Mouse (Mus musculus) brown adipose tissue, adult 24 weeks (tissue): ENCODE results near the gene Dchs2. TPM values are rescaled to one million over a fixed set of nuclear protein-coding genes. Genes with fewer than 3 reads are reported as not detected.
"Not testable (repeated sequence)": the region's sequence is repeated elsewhere in the genome, so short reads cannot be mapped to it uniquely, and the experiment has no call there.

Experiments used
- H3K27ac ChIP-seq: fragments of 200-500 bp; replicated peaks from 2 replicates; pipeline ENCODE4 v1.5.1; 2012; ENCODE audit warnings: low read depth, mild to moderate bottlenecking, low read length
- H3K4me1 ChIP-seq: fragments of 200-500 bp; 2 replicates; pipeline ENCODE4 v1.6.1; 2012; ENCODE audit warnings: low read length, mixed read lengths; ENCODE audit not compliant: control insufficient read depth, insufficient read depth, insufficient read length
- H3K4me3 ChIP-seq: fragments of 200-500 bp; 2 replicates; pipeline ENCODE4 v1.5.1; 2012; ENCODE audit warnings: low read depth, mild to moderate bottlenecking, low read length, moderate library complexity; ENCODE audit not compliant: insufficient read depth
- polyA plus RNA-seq: library from polyadenylated mRNA; stranded (reverse); fragments of >200 nt; gene quantifications from 2 replicates; pipeline ENCODE4 v1.2.4, GENCODE M21; 2012; ENCODE audit not compliant: missing spikeins, insufficient read depth, insufficient read length

Dchs2 gene
- 0.12 TPM in 1 of 2 replicates, not detected in the other for polyA plus RNA-seq

DNA sequence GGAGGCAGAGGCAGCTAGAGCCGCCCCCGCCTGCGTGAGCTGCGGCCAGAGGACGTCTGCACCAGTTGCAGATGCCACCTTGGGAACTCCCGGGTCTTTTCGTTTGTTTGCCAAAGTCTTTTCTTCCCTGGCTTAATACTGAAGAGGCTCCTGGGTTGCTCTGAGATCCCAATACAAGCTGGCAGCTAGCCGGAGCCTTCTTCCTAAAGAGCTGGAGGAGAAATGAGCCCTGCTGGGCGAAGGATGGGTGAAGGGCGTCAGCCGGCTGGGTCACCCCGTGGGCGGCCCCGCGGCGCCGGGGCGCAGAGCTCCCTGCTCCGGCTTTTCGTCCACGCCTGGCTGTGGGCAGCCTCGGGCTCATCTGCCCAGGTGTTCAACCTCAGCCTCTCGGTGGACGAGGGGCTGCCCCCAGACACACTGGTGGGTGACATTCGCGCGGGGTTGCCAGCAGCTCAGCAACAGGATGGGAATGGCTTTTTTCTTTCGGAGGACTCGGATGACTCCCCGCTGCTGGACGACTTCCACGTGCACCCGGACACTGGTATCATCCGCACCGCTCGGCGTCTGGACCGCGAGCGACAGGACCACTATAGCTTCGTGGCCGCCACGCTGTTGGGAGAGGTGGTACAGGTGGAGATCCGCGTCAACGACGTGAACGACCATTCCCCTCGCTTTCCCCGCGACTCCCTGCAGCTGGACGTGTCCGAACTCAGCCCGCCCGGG is at the start of gene Dchs2:
Gene Dchs2 (plus strand): TSS at position 223 of the 723 bp plus-strand sequence.
- H3K27ac ChIP-seq: no peak within 1 kb of the TSS
- no peaks in the 10 kb centered on the region; the same call in 1 of the 2 replicates for H3K4me1 ChIP-seq
- H3K4me3 ChIP-seq: peak within 1 kb of the TSS; percentile 27

GRCm38 (mm10) chr3:83080567-83081055 is 47.1 kb upstream of the Dchs2 start:
- Histone ChIP-seq H3K4me3 (peak overlapping the region; percentile 38), H3K4me1 (no peaks in the 10 kb centered on the region), H3K27ac (no peak overlapping the region)

GRCm38 (mm10) chr3:83097586-83097985 is 30.2 kb upstream of the Dchs2 start:
- H3K27ac ChIP-seq: no peak overlapping the region
- 0 out of 2 replicates have a peak, but pooled peaks cover 3% of the 10 kb centered on the region for H3K4me1 ChIP-seq
- no peak overlapping the region for H3K4me3 ChIP-seq

DNA sequence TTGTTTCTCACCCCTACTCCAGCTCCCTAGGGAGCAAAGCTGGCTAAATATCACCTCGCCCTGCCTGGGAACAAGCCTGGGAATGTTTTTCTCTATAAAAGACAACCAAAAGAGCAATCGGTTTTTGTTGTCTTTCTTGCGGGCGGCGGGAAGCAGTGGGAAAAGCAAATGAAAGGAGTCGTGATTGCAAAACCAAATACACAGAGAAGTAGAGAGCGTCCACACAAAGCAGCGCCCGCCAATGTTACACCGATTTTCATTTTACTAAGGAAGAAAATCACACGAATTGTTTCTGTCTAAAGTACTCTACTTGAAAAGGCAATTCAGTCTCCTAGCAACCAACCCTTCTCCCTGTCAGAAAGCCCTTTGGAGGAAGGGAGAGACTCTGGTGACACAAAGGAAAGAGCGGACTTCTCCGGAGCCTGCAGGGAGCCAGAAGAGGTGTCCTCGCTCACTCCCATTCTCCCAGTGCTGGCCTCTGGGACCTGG is 29.2 kb upstream of the Dchs2 start:
- Histone ChIP-seq H3K4me3 (peak overlapping the region; percentile 35), H3K4me1 (0 out of 2 replicates have a peak, but pooled peaks cover 3% of the 10 kb centered on the region), H3K27ac (no peak overlapping the region)

DNA sequence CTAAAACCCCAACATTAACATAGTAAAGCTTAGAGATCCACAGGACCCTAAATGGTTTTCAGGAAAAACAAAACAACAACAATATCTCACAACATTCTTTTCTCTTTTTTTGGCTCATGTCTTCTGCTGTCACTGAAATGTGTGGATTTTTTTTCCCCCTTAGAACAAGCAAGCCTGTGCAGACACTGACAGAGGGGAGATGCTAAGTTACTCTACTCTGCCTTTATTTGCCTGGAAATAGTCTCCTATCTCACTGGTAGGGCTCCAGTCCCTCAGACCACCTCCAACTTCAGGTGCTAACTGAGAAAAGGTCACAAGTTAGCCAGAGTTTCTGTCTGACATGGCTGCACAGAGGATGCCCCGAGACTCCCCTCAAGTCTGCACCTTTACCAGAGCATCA is 28.6 kb upstream of the Dchs2 start:
- H3K27ac ChIP-seq: no peak overlapping the region
- H3K4me3 ChIP-seq: no peak overlapping the region; the same call in 1 of the 2 replicates
- 0 out of 2 replicates have a peak, but pooled peaks cover 3% of the 10 kb centered on the region for H3K4me1 ChIP-seq

DNA sequence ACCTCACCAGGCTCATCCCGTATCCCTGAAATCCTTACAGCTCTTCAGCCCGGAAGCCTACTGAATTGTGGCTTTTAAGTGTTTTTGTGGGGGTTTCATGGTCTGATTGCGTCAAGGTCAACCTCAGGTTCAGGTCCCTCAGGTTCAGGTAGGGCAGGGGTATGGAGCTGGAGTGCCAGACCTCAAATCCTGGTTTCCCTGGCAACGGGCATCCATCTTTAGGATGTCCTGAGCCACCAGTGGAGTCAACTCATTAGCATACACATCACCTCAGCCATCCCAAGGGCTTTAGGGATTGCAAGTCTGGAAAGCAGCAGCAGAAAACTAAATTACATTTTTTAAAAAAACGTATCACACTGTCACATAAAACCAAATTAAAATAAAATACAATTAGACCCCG is 28.1 kb upstream of the Dchs2 start:
- H3K4me1 ChIP-seq: 0 out of 2 replicates have a peak, but pooled peaks cover 3% of the 10 kb centered on the region
- no peak overlapping the region for H3K4me3 ChIP-seq
- H3K27ac ChIP-seq: no peak overlapping the region

DNA sequence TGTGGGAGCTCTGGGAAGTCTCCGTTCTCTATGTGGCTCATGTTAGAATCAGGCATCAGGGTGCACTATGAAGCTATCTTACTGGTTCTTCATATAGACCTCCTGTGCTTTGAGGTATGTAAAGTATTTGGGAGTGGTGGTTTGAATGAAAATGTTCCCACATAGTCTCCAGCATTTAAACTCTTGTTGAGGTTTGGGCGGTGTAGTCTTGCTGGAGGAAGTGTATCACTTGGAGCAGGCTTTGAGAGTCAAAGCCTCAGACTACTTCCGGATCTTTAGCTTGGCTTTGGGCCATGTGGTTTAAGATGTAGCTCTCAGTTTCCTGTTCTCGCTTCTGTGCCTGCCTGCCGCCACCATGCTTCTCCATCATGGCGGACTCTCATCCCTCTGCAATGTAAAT is 25.5 kb upstream of the Dchs2 start:
- Histone ChIP-seq H3K4me3 (no peak overlapping the region), H3K4me1 (0 out of 2 replicates have a peak, but pooled peaks cover 3% of the 10 kb centered on the region), H3K27ac (no peak overlapping the region)

- H3K4me3 ChIP-seq: no peak overlapping the region
- H3K4me1 ChIP-seq: no peaks in the 10 kb centered on the region
- H3K27ac ChIP-seq: no peak overlapping the region
Observed at GRCm38 (mm10) chr3:83110163-83110562, 17.6 kb upstream of the Dchs2 start.

DNA sequence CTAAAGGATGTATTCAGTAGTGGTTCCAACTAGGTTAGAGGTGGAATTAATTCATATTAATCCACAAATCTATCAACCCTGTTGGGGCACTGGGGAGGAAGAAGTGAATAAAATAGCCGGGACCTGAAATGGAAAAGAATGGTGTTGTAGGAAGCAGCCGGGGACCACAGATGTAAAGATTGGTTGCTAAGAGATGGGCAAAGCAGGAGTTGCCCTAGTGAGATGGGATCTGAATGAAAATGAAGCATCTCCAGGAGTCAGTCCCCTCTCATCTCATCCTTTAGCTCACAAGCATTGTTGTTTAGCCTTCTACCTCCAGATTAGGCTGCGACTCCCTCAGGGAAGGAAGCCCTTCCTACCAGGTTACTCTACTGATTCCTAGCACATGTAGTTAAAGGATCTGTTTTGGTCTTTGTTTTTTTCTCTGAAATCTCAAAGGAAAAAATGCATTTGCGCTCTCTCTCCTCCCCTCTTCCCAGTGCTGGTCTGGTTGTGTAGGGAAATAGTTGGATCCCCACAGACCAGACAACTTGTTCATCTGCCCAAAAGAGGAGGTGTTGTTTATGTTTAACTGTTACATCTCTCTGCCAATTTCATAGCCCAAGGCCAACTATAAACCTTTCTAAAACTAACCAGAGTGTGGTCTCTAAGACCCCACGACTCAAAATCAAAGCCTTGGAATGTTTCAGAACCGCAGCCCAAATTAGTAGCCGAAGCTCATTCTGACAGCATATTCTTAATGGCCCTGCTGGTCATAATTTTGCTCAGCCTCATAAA is 16.1 kb upstream of the Dchs2 start:
- no peak overlapping the region for H3K27ac ChIP-seq
- H3K4me3 ChIP-seq: no peak overlapping the region
- H3K4me1 ChIP-seq: no peaks in the 10 kb centered on the region

GRCm38 (mm10) chr3:83112869-83113268 is 14.9 kb upstream of the Dchs2 start:
- no peak overlapping the region for H3K27ac ChIP-seq
- H3K4me3 ChIP-seq: no peak overlapping the region
- no peaks in the 10 kb centered on the region for H3K4me1 ChIP-seq

DNA sequence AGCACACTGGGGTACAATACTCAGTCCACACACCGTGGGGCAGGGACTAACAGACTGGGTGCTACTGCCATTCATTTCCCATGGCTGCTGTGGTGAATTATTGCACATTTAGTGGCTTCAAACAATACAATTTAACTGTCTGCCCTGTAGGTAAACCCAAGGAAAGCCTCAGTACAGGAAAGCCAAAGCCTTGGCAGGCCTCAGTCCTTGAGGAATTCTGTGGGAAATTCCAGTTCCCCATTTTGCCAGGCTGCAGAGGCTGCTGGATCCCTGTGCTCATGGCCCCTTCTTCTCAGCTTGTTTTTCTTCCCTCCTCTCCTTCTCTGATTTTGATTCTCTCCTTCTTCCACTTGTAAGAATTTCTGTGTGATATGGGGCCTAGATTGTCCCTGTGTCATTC is 12.8 kb upstream of the Dchs2 start:
- Histone ChIP-seq H3K27ac (no peak overlapping the region), H3K4me1 (no peaks in the 10 kb centered on the region), H3K4me3 (no peak overlapping the region)

GRCm38 (mm10) chr3:83117592-83117991 is 10.2 kb upstream of the Dchs2 start:
- Histone ChIP-seq H3K4me3 (no peak overlapping the region), H3K4me1 (no peaks in the 10 kb centered on the region), H3K27ac (no peak overlapping the region)

DNA sequence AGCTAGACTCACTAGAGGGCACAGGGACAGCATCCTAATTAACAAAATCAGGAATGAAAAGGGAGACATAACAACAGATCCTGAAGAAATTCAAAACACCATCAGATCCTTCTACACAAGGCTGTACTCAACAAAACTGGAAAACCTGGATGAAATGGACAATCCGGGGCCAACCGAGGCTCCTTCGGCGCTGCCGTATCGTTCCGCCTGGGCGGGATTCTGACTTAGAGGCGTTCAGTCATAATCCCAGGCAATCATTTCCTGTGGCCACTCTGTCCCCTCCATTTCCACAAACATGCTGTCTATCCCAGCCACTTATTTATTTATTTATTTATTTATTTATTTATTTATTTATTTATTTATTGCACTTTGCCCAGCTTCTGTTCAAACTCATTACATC is 3.8 kb upstream of the Dchs2 start:
- H3K4me1 ChIP-seq, H3K4me3 ChIP-seq, H3K27ac ChIP-seq: not testable (repeated sequence)

DNA sequence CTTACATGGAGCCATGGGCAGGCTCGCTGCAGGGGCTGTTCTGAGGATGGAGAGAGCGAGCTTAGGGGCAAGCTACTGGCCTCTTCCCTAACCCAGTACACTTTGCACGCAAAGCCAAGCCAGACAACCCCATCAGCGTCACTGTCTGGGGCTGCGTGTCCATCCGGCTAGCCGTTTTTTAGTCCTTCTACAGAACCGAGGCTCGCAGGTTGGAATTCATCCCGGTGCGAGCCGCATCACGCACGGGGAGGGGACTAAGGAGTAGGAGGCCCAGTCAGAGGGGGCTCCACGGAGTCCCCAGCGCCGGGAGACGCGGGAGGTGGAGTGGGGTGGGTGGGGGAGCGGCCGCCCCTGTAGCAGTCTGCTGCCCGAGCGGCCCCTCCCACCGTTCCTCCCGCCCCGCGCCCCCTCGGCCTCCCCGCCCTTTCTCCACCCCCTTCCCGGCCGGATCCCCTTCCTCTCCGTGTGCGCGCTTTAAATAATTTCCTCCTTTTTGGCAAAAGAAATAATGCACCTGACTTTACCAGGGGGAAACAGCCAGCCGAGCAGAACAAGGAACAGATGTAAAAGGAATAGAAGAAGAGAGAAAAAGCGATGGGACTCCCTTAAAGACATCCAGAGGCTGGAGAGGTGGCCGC is 541 bp upstream of the Dchs2 start:
- Histone ChIP-seq H3K27ac (no peak overlapping the region), H3K4me3 (peak overlapping the region; percentile 27), H3K4me1 (no peaks in the 10 kb centered on the region; the same call in 1 of the 2 replicates)

DNA sequence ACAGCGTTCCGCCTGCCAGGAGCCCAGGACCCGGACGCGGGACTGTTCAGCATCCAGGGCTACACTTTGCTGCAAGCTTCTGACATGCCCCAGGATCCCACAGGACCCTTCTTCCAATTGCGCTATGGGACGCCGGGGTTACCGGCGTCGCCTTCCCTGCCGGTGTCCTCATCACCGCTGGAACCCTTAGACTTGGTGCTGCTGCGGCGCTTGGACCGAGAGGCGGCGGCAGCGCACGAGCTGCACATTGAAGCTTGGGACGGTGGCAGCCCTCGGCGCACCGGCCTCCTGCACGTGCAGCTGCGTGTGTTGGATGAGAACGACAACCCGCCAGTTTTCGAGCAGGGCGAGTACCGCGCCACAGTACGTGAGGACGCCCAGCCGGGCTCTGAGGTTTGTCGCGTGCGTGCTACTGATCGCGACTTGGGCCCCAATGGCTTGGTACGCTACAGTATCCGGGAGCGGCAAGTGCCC is 738 bp downstream of the Dchs2 start:
- Histone ChIP-seq H3K4me3 (peak overlapping the region; percentile 27), H3K4me1 (no peaks in the 10 kb centered on the region; the same call in 1 of the 2 replicates), H3K27ac (no peak overlapping the region)
